Mouse (Mus musculus) left cerebral cortex, postnatal 25 days (tissue): Measurements from ENCODE around the gene Kctd21. TPM values are rescaled to one million over a fixed set of nuclear protein-coding genes. Genes with fewer than 3 reads are reported as not detected.

Experiments
- DNase-seq, 2 experiments: peaks; one replicate each; pipeline ENCODE4 v3.0.0; 2022; ENCODE audit warnings: low spot score in 2 of 2, mixed read lengths in 1 of 2
- intact Hi-C: fragments of 180-260 bp; cut with DNase I; formaldehyde crosslinking; loops from one replicate; pipeline ENCODE4 v1.15.1; 2025
- total RNA-seq, 2 experiments: library from RNA; stranded (reverse); gene quantifications; 2 replicates each; pipeline ENCODE4 v1.2.3; 2021

Kctd21 gene
- total RNA-seq, 2 experiments from 2014 or later: 14.1 to 15.3 TPM

DNA sequence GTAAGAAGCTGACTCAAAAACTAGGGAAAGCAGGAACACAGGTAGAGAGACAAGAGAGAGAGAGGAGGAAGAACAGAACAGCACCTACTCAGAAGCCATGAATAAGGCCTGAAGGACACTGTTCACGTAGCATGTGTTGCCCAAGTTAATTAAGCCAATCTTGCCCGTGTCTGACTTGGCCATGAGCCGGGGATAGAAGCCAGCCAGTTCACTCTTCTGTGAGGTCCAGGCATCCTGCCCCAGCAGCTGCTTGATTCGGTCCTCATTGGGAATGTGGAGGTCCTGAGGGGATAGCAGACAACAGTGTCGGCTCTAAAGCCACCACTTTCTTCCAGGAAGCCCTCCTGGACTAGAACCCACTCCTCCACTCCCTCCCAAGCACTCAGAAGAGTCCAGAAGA lies 17.5 kb upstream of the Kctd21 start:
- no peak for DNase-seq
- intact Hi-C loops: no loop called here

DNA sequence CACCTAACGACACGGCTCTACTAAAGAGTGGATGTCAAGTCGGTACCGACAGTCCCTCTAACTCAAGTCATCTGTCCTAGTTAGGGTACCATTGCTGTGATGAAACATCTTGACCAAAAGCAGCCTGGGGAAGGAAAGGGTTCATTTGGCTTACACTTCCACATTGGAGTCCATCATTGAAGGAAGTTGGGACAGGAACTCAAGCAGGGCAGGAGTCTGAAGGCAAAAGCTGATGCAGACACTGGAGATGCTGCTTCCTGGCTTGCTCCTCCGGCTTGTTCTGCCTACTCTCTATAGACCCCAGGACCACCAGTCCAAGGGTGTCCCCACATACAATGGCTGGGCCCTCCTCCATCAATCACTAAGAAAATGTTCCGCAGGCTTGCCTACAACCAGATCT lies 16.5 kb upstream of the Kctd21 start:
- no peak for DNase-seq
- intact Hi-C loops: no loop called here

DNA sequence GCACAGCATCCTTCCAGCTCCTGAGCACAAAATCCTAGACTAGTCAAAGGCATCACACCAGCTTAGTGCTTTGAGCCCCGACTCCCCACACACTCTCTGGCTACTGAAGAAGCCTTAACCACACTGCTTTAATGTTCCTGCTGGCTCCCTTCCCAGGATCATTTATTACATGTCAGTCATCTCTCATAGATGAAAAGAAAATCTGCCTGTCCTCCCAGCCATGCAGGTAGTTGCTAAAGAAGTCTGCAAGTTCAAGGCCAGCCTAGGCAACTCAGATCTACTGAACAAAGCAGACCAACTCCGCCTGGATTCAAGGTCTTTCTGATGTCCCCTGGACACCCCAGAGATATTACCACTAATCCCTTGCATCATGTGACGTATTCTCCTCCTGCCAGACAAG lies 14.4 kb upstream of the Kctd21 start:
- DNase-seq: no peak
- intact Hi-C loops: no loop called here

GRCm38 (mm10) chr7:97324342-97324741 lies 7.8 kb upstream of the Kctd21 start:
- intact Hi-C loops: no loop called here
- no peak for DNase-seq

DNA sequence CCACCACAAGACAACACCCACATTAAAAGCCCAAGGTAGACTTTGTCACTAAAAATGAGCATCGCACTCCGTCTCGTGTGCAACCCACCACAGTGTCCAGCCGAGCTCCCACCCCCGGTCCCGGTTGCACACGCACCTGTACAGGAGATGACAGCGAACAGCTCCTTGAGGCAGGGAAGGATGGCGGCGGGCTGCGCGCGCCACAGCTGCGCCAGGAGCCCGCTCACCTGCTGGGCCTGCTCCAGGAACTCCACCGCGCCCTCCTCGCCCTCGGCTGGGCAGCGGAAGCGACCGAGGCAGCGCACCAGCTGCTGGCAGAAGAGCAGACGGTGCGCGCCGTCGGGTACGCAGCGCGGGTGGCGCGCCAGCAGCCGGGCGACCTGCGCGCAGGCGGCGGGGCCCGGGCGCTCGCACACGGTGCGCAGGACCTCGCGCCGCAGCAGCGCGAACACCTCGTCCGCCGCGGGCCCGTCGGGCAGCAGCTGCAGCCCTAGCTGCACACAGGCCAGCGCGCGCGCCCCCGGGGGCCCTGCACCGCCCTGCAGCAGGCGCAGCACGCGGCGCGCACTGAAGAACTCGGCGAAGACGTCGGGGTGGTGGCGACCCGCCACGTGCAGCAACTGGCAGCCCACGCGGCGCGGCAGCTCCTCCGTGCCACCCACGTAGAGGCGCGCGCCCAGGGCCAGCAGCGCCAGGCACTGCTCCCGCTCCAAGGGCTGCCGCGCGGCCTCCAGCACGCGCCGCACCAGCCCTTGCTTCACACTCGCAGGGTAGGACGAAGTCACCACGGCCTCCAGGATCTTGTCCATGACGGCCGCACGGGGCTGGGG lies 6.8 kb upstream of the Kctd21 start:
- peak; percentile 49 to 67 for DNase-seq

DNA sequence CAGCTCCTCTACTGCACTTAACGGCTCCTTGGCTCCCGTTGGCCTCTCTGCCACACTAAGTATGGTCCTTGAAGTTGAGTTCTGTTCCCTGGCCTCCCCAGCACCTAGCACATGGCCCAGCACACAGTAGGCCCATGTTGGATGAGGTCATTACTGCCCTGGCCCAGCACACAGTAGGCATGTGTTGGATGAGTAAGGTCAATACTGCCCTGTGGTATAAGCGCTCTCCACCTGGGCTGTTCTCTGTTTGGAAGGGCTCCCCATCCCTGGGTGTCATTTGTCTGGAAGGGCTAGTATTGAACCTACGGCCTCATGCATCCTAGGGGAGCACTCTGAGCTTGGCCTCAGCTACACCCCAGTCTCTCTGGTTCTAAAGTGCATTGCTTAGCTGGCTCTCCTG lies 4.8 kb upstream of the Kctd21 start:
- no peak for DNase-seq
- intact Hi-C loops: no loop called here

More for the DNA sequence above, 6.8 kb upstream of the Kctd21 start:
- intact Hi-C loops: no loop called here

- no peak for DNase-seq
- intact Hi-C loops: no loop called here
Measured at GRCm38 (mm10) chr7:97328891-97329588, 3.1 kb upstream of the Kctd21 start.

GRCm38 (mm10) chr7:97329676-97330075 lies 2.5 kb upstream of the Kctd21 start:
- intact Hi-C loops: no loop called here
- no peak for DNase-seq

GRCm38 (mm10) chr7:97330931-97331645 lies 1.0 kb upstream of the Kctd21 start:
- intact Hi-C loops: no loop called here
- no peak for DNase-seq

DNA sequence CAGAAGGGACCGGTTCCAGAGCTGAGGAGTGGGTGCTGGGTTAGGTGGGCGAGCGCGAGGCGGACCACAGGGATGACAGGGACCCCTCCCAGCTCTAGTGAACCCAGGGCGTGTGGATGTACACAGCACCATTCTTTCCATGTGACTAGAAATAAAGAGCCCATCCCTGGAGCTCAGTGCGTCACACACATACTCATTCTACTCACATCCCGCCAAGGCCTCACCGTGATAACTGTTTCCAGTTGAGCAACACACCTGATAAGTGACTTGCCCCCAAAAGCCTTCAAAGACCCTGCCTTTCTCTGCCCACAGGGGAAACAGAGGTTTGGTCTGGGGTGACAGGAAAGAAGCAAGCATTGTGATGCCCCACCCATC lies 527 bp downstream of the Kctd21 start:
- DNase-seq: no peak
- intact Hi-C loops: no loop called here

DNA sequence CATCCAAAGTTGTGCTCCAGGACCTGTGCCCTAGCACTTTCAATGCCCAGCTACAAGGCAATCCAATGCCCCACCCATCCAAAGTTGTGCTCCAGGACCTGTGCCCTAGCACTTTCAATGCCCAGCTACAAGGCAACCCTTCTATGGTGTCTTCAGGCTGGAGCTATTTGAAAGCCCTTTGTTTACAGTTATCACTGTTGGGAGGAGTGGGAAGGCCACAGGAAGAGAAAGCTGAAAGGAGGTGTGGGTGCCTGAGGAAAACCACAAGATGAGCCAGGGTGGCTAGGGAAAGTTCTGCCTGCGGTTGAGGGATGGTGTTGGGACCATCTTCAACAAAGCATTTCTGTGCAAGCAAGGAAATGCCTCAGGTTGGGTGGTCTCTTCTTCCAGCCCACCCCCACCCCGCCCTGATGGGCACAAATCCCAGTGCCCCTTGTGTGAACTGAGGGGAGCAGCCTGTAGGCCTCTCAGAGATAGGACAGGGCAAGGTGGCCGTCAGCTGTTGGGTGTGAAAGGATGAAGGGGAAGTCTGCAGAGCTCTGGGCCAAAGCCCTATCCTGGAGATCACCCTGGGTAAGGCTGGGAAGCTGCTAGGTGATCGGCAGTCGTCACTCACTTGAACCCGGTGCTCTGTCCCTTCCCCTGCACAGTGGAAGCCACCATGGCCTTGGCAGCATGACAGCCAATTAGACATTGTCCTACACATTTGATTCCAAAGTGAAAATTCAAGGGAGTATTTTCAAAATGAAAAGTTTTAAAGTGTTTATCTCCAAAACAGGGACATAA lies 1.2 kb downstream of the Kctd21 start:
- intact Hi-C loops: no loop called here
- no peak for DNase-seq

DNA sequence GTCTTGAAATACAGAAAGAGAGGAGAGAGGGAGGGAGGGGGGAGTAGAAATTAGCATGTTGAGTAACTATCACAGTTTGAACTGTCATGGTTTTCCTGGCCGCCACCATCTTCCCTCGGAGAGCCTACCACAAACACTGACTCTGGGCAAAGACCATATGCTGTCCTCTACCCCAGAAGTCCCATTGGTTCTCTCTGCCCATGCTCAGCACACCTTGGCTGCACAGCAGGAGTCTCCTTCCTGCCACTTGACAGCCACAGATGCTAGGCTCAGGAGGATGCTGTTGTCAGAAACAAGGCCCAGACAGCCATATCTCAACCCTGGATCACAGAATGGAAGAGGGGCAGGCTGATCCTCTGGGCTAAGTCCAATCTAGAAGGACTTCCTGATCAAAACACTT lies 2.3 kb downstream of the Kctd21 start:
- no peak for DNase-seq
- intact Hi-C loops: no loop called here

GRCm38 (mm10) chr7:97336678-97337077 lies 4.6 kb downstream of the Kctd21 start:
- intact Hi-C loops: no loop called here
- no peak for DNase-seq

GRCm38 (mm10) chr7:97338593-97338992 lies 6.5 kb downstream of the Kctd21 start:
- no peak for DNase-seq
- intact Hi-C loops: no loop called here

- DNase-seq: peak in 1 of 2 experiments; percentile 66
- intact Hi-C loops: no loop called here
Measured at GRCm38 (mm10) chr7:97339623-97340022, 7.5 kb downstream of the Kctd21 start.

DNA sequence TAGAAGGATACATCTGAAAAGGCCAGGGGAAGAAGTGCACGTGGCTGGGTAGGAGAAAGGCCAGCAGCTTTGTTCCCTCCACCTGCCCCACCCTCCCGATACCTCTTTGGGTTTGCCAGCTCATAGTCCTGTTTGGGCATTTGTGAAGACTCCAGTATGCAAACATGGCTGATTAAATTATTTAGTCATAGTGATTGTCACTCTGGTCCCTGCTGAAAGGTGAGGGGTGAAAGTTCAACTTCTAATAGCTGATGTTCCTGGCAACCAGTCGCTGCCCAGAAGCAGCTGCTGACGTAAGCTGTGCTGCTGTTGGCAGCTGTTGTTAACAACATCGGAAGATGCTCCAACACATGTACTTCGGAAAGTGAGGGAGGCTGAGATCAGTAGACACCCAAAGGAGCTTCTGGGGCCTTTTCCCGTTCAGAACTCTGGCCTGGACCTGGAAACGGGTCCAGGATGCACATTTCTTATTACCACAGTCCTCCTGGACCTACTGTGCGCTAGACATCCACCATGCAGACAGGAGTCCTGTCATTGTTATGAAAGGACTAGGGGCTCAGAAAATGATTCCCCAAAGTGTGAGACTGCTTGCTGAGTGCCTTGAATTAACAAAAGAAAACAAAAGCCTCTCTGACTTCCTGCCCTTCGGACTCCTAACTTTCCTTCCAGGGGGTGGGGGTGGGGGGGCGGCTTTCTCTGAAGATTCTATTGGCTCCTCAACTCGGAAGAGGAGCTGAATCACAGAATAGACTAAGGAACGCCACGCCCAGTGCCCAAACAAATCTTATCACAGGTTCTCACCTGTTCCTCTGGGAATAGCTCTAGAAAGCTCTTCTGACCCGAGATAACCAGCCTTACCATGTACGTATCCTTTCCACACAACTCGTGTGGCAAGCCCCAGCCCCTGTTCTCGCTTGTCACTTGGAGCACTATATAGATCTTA lies 9.1 kb downstream of the Kctd21 start:
- intact Hi-C loops: no loop called here
- no peak for DNase-seq

DNA sequence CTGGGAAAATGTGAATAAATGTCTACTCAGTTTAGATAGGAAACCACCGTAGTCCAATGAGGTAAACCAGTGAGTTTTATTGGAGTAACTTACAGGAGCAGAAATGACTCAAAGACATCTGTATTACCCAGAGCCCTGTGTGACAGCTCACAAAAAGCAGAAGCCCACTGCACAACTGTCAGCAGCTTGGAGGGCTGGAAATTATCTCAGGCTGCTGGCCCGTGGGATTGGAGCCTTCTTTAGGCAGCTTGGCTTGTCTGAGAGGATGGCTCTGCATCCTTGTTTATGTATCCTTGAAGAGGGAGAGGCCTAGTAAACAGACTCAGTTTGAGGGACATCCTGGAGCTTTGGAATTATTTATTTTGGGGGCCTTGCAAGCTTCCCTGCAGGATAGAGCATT lies 10.8 kb downstream of the Kctd21 start:
- DNase-seq: no peak
- intact Hi-C loops: no loop called here

GRCm38 (mm10) chr7:97344655-97345054 lies 12.5 kb downstream of the Kctd21 start:
- intact Hi-C loops: loop anchor here (1.0 to 2.0 kb wide), 2 partner anchors 43 to 358 kb away; no protein-coding TSS in a partner anchor
- DNase-seq: no peak
